Mouse (Mus musculus): ENCODE data around the gene Tctex1d2. TPM values are rescaled to one million over a fixed set of nuclear protein-coding genes. Genes with fewer than 3 reads are reported as not detected.

Gene Tctex1d2
- total and polyA plus RNA-seq, 3 experiments, result not detected

DNA sequence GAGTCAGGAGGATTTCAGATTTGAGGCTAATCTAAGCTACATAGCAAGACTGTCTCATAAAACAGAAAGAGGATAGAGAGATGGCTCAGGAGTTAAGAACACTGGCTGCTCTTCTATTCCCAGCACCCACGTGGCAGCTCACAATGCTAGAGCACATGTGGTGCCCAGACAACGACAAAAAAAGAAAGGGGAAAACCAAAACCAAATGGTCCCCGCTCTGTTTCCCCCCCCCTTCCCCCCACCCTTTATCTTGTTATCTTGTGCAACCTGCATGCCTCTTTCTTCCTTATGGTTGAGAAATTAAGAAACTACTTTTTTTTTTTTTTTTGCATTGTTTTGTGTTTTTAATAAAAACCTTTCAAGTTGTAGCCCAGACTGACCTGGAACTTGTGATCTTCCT lies 49.0 kb downstream of the Tctex1d2 start:
- in situ Hi-C loops (cut with MboI; ENCODE audit: low pct_ligation_motif_present, low pct_unique_long_range_greater_than_20kb, low sequenced_read_pairs), result loop anchor here (10.0 to 25.0 kb wide), 2 partner anchors 206 to 364 kb away; partner anchors contain the start of gene Smco1
- peaks cover 30 to 61% of the 10 kb centered on the region in 2 experiments for H3K36me3 ChIP-seq (replicated peaks in 1 of 2; ENCODE audit: control insufficient read depth in 1 of 2, insufficient read depth in 1 of 2, low read length in 1 of 2)

DNA sequence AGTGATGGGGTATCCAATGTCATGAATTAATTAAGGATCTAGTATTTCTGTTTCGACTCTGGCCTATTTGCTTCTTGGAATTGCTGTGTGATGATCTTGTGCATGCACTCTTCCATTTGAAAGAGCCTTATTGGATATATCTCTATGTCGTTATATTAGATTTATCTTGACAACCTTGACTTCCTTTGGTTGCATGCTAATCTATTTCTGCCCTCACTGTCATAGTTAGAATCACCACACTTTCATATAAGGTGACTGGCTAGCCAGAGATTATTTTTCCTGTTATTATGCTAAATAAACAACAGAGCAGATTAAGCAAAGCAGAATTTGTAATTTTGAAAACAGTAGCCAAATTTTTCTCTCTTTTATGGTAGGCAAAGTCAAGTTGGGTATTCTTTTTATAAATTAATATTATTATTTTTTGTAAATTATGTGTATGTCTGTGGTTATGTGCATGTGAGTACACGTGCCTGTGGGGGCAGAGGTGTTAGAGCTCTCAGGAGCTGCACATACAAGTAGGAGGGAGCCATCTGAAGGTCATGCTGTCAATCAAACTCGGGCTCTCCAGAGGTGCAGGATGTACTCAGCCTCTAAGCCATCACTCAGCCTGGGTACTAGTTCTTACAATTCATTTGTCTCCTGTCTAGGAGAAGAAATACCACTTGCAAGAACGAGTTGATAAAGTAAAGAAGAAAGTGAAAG lies 50.1 kb downstream of the Tctex1d2 start:
- Histone ChIP-seq H3K4me1 (ENCODE audit: control insufficient read depth in 1 of 2, insufficient read depth in 2 of 2) (peaks cover 7 to 53% of the 10 kb centered on the region in 2 experiments; a peak in 3 of 4 replicates), H3K27ac (ENCODE audit: insufficient read depth, low read depth) (no peak overlapping the region), H3K9ac (ENCODE audit: insufficient read depth, low read depth) (no peak overlapping the region), H3K36me3 (replicated peaks in 1 of 2; ENCODE audit: control insufficient read depth in 1 of 2, insufficient read depth in 1 of 2, low read length in 1 of 2) (peaks cover 25 to 58% of the 10 kb centered on the region in 2 experiments), H3K4me2 (ENCODE audit: insufficient read depth, low read depth, poor library complexity, severe bottlenecking) (no peak overlapping the region), H3K27me3 (replicated peaks) (no peaks in the 10 kb centered on the region), H3K9me3 (replicated peaks; ENCODE audit: low read length) (no peaks in the 10 kb centered on the region), H3K4me3 (replicated peaks in 1 of 3; ENCODE audit: low read depth in 2 of 3, low read length in 2 of 3, poor library complexity in 1 of 3) (no peak overlapping the region), H3K79me2 (replicated peaks; ENCODE audit: control insufficient read depth, extremely low read depth, insufficient read depth, poor library complexity, severe bottlenecking) (no peaks in the 10 kb centered on the region)
- TF ChIP-seq ZNF384 (IDR thresholded peaks at IDR 0.05; ENCODE audit: low read depth, low read length) (no peak), BHLHE40 (IDR thresholded peaks at IDR 0.05; ENCODE audit: low read depth, low read length) (no peak), USF1 (IDR thresholded peaks at IDR 0.05; ENCODE audit: low read depth, low read length) (no peak), ETS1 (conservative IDR thresholded peaks at IDR 0.05; ENCODE audit: low read depth, low read length) (no peak), CHD1 (IDR thresholded peaks at IDR 0.05; ENCODE audit: low read depth, low read length) (no peak), TBP (conservative IDR thresholded peaks at IDR 0.05; ENCODE audit: low read depth, low read length) (no peak), ZMIZ1 (IDR thresholded peaks at IDR 0.05; ENCODE audit: low read depth, low read length) (no peak), NRF1 (IDR thresholded peaks at IDR 0.05; ENCODE audit: low read depth, low read length) (no peak)
- dilution Hi-C loops (cut with MboI; ENCODE audit: extremely low pct_ligation_motif_present, extremely low pct_unique_long_range_greater_than_20kb, low sequenced_read_pairs) (no loop called here), in situ Hi-C loops (cut with MboI; ENCODE audit: low pct_ligation_motif_present, low pct_unique_long_range_greater_than_20kb, low sequenced_read_pairs) (loop anchor here (10.0 to 25.0 kb wide), 2 partner anchors 207 to 365 kb away; partner anchors contain the start of gene Smco1)
- DNase-seq (ENCODE audit: extremely low read depth), result no peak

More for the DNA sequence above, 49.0 kb downstream of the Tctex1d2 start:
- peaks cover 7 to 53% of the 10 kb centered on the region in 2 experiments; a peak in 3 of 4 replicates for H3K4me1 ChIP-seq (ENCODE audit: control insufficient read depth in 1 of 2, insufficient read depth in 2 of 2)
- no peak overlapping the region for H3K9ac ChIP-seq (ENCODE audit: insufficient read depth, low read depth)
- H3K4me2 ChIP-seq (ENCODE audit: insufficient read depth, low read depth, poor library complexity, severe bottlenecking), result no peak overlapping the region
- no peaks in the 10 kb centered on the region for H3K27me3 ChIP-seq (replicated peaks)
- TF ChIP-seq RAD21 (IDR thresholded peaks at IDR 0.05; ENCODE audit: low read depth, low read length) (no peak), NRF1 (IDR thresholded peaks at IDR 0.05; ENCODE audit: low read depth, low read length) (no peak), MAX (IDR thresholded peaks at IDR 0.05; ENCODE audit: low read length) (peak; percentile 96), MYC (IDR thresholded peaks at IDR 0.05; ENCODE audit: low read depth, low read length) (peak; percentile 99), ZNF384 (IDR thresholded peaks at IDR 0.05; ENCODE audit: low read depth, low read length) (peak; percentile 28; the same call in 1 of the 2 replicates), BHLHE40 (IDR thresholded peaks at IDR 0.05; ENCODE audit: low read depth, low read length) (0 out of 2 replicates have a peak, but pooled peaks have one; percentile 24), GABPA (IDR thresholded peaks at IDR 0.05; ENCODE audit: insufficient replicate concordance, low read depth, low read length) (no peak), MAZ (IDR thresholded peaks at IDR 0.05; ENCODE audit: low read depth, low read length) (peak; percentile 83), MEF2A (IDR thresholded peaks at IDR 0.05; ENCODE audit: borderline replicate concordance, low read depth, low read length) (0 out of 2 replicates have a peak, but pooled peaks have one; percentile 35), TCF12 (IDR thresholded peaks at IDR 0.05; ENCODE audit: low read depth, low read length) (0 out of 2 replicates have a peak, but pooled peaks have one; percentile 24), MXI1 (IDR thresholded peaks at IDR 0.05; ENCODE audit: low read depth, low read length) (peak; percentile 91; the same call in 1 of the 2 replicates)
- dilution Hi-C loops (cut with MboI; ENCODE audit: extremely low pct_ligation_motif_present, extremely low pct_unique_long_range_greater_than_20kb, low sequenced_read_pairs), result no loop called here
- no peaks in the 10 kb centered on the region for H3K9me3 ChIP-seq (replicated peaks; ENCODE audit: low read length)
- no peaks in the 10 kb centered on the region for H3K79me2 ChIP-seq (replicated peaks; ENCODE audit: control insufficient read depth, extremely low read depth, insufficient read depth, poor library complexity, severe bottlenecking)
- no peak overlapping the region for H3K4me3 ChIP-seq (replicated peaks in 1 of 3; ENCODE audit: low read depth in 2 of 3, low read length in 2 of 3, poor library complexity in 1 of 3)
- DNase-seq (ENCODE audit: extremely low read depth), result peak; percentile 56
- H3K27ac ChIP-seq (ENCODE audit: insufficient read depth, low read depth), result no peak overlapping the region
